Mouse (Mus musculus): ENCODE measurements around the gene Tmprss9. TPM values are rescaled to one million over a fixed set of nuclear protein-coding genes. Genes with fewer than 3 reads are reported as not detected.

Gene Tmprss9
- total RNA-seq, 4 experiments from 2014 or later, result 0.35 to 0.66 (median 0.46) TPM

GRCm38 (mm10) chr10:80914253-80914656, 42.6 kb downstream of the Tmprss9 start:
- no peak for DNase-seq (ENCODE audit: low spot score in 2 of 2)

DNA sequence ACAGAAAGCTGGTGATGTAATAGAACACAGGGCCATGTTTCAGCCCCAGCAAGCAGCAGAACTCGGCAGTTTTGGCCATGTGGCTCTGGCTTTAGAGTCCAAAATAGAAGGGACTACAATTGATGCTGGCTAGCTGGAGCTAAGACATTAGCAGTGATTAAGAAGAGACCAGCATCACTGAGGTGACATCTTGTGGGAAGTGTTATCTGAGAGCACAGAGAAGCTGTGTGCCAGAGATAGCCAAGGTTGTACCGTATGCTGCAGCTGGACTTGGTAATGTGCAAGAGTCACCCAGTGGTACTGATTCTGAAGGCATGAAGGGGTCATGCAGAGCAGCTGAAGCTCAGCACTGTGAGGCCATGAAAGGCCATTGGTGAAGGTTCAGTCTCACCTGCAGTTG, 43.6 kb downstream of the Tmprss9 start:
- DNase-seq (ENCODE audit: low spot score in 2 of 2), result no peak

DNA sequence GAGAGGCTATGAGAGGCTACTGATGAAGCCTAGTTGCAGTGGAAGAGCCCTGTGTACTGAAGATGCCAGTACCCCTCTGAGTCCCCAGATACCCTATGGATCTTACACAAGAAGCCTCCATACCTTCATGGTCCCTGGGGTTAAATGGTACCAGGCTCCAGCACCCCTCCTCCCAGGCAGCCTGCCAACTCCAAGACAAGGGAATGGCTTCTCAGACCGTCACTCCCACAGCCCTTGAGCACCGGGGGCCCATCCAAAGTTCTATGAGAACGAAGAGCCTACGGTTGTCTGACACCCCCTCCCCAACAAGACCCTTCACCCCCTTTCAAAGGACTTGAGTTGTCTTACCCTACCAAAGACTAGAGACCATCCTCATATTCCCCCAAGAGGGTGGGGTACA, 44.1 kb downstream of the Tmprss9 start:
- no peak for DNase-seq (ENCODE audit: low spot score in 2 of 2)

DNA sequence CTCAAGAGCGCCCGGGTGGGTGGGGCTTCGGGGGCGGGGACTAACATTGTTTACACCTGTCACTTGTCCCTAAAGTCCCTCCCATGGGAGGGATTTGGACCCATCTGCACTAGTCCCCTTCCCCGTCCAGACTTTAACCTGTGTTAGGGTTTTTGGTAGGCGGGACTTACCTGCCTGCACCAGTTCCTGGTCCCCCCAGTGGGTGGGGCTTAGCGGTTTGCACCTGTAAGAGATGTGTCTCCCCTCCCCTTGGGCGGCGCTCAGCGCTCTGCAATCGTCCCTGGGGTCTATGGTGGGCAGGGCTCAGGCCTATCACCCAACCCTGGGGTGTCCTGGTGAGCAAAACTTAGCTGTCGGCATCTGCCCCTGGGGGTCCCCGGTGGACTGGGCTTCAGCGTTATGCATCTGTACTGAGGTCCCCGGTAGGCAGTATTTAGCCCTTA, 45.7 kb downstream of the Tmprss9 start:
- no peak for DNase-seq (ENCODE audit: low spot score in 2 of 2)

- DNase-seq (ENCODE audit: low spot score in 2 of 2), result peak; percentile 77 to 79
These were observed 46.3 kb downstream of the Tmprss9 start, which contains the start of gene Lmnb2 for GRCm38 (mm10) chr10:80917779-80918434. Gene Lmnb2 (minus strand): TSS chr10:80918245.

- DNase-seq (ENCODE audit: low spot score in 2 of 2), result no peak
These were observed 50.3 kb downstream of the Tmprss9 start for GRCm38 (mm10) chr10:80921923-80922322.

GRCm38 (mm10) chr10:80925472-80925871, 53.8 kb downstream of the Tmprss9 start:
- no peak for DNase-seq (ENCODE audit: low spot score in 2 of 2)

DNA sequence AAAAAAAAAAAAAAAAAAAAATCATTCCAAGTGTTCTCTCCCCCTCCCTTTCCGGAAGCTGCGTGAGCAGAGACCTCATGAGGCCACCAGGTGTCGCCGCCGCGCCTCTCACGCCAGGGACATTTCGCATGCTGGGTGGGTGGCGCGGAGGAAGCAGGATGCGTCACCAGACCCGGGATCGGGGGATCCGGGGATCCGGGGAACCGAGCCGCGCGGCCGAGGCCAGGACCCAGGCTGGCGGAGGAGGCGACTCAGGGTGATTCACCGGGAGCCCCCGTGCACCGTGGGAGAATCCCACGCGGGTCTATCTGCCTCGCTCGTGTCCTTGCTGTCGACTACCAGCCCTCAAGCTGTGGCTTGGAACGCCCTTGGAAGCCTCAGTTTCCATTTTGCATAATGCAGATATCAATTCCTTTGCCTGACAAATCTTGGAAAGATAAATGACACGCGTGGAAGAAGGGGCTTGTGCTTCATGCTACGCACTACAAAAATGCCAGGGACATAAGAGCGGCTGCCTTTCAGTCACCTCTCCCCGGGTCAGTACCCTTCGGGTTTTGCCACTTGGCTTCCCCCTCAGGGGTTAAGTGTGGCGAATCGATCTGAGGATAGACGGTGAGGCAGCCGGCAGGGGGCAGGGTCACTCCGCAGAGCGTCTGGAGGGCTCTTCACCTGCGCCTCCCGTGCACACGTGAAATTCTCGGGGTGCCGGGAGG, 57.1 kb downstream of the Tmprss9 start:
- DNase-seq (ENCODE audit: low spot score in 2 of 2), result peak; percentile 88 to 93

DNA sequence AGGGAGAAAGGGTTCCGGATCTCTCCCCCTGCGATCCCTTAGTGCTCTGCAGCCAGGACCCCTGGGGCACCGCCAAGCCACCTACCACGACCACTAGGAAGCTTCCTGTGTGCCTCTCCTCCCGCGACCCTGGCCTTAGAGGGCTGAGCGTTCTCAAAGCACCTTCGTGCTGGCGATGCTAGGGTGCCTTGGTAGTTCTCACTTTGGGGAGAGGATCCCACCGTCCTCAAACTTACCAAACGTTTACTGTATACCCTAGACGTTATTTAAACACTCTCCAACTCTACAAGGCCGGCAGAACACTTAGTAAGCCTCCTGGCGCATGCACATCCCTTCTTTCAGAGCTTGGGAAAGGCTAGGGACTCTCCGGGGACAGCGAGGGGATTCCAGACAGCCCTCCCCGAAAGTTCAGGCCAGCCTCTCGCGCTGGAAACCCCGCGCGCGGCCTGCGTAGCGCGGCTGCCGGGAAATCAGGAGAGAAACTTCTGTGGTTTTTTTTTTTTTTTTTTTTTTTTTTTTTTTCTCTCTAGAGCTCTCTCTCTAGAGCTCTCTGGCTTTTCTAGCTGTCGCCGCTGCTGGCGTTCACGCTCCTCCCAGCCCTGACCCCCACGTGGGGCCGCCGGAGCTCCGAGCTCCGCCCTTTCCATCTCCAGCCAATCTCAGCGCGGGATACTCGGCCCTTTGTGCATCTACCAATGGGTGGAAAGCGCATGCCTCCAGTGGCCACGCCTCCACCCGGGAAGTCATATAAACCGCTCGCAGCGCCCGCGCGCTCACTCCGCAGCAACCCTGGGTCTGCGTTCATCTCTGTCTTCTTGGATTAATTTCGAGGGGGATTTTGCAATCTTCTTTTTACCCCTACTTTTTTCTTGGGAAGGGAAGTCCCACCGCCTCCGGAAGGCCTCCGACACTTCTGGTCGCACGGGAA, 57.9 kb downstream of the Tmprss9 start, which contains the start of gene Gadd45b:
Gadd45b (plus strand) TSS at position 775 of the 928 bp plus-strand sequence.
- DNase-seq (ENCODE audit: low spot score in 2 of 2), result peak; percentile 98

- peak in 1 of 2 experiments; percentile 56 for DNase-seq (ENCODE audit: low spot score in 2 of 2)
These were observed 58.9 kb downstream of the Tmprss9 start for GRCm38 (mm10) chr10:80930361-80931152.

DNA sequence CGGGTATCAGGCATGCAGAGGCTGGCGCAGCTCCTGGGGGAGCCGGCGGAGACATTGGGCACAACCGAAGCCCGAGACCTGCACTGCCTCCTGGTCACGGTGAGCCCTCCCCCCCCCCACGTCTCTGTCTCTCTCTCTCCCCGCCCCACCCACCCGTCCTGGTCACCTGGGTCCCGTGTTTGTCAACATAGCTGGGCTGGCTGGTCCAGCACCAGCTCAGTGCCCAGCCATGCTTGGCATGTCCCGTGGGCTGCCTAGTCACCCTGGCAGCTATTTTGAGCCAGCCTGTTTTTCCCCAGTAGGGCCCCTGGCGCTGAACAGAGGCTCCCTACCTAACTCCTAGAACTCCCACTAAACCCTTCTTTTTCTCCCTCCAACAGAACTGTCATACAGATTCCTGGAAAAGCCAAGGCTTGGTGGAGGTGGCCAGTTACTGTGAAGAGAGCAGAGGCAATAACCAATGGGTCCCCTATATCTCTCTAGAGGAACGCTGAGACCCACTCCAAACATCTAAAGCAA, 59.6 kb downstream of the Tmprss9 start:
- DNase-seq (ENCODE audit: low spot score in 2 of 2), result no peak

- no peak for DNase-seq (ENCODE audit: low spot score in 2 of 2)
These were observed 60.0 kb downstream of the Tmprss9 start for GRCm38 (mm10) chr10:80931695-80932094.

- no peak for DNase-seq (ENCODE audit: low spot score in 2 of 2)
These were observed 60.6 kb downstream of the Tmprss9 start for GRCm38 (mm10) chr10:80932206-80932605.

GRCm38 (mm10) chr10:80932700-80933420, 61.2 kb downstream of the Tmprss9 start:
- DNase-seq (ENCODE audit: low spot score in 2 of 2), result no peak

- no peak for DNase-seq (ENCODE audit: low spot score in 2 of 2)
These were observed 61.9 kb downstream of the Tmprss9 start for GRCm38 (mm10) chr10:80933421-80933979.

GRCm38 (mm10) chr10:80934136-80934985, 62.7 kb downstream of the Tmprss9 start:
- no peak for DNase-seq (ENCODE audit: low spot score in 2 of 2)

GRCm38 (mm10) chr10:80935241-80935640, 63.6 kb downstream of the Tmprss9 start:
- DNase-seq (ENCODE audit: low spot score in 2 of 2), result no peak

DNA sequence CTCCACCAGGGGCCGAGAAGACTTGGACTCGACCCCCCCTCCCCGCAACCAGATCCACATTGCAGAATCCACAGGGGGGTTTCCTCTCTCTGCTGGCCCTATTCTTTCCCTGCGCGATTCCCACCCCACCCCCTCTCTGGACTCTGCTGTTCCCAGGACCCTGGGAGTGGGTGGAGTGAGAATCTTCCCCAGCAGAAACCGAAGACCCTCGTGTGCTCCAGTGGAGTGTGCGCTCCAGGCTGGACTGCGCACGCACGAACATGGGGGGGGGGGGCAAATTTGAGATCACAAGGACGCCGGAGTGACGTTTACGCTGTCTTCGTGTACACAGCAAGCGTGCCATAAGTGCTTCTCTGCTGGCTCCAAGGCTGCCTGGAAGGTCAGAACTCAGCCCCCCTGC, 64.0 kb downstream of the Tmprss9 start:
- DNase-seq (ENCODE audit: low spot score in 2 of 2), result no peak
